Mouse (Mus musculus) cortical plate, adult 2 months (tissue): ENCODE data around the gene Slf2.

Experiments
- CTCF ChIP-seq: fragments of 200-500 bp; IDR thresholded peaks from 2 replicates; pipeline ENCODE4 v1.5.1; 2011; ENCODE audit warnings: mild to moderate bottlenecking, control low read depth, low read length; ENCODE audit not compliant: insufficient read depth; ENCODE audit errors: extremely low read depth
- POLR2A ChIP-seq: fragments of 200-500 bp; IDR thresholded peaks from 2 replicates; pipeline ENCODE4 v1.6.1; 2011; ENCODE audit warnings: mild to moderate bottlenecking, low read length, control low read depth; ENCODE audit not compliant: insufficient read depth; ENCODE audit errors: extremely low read depth

DNA sequence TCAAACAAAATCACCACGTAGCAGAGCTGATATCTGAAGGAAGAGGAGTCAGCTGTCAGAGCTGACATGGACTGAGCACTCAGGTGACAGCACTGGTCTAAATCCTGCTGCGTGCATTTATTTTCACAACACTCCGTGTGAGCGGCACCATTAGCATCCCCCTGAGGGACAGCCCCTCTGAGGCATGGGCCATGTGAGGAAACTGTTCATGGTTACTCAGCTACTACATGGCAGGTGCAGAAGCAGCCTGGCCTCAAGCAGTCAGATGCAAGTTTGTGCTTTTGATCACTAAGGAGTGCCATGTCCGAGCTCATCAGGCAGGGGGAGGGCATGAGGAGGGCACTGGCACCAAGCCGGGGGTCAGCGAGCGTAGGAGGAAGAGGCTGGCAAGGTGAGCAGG is 68.7 kb downstream of the Slf2 start:
- TF ChIP-seq CTCF (no peak), POLR2A (no peak)
